Mouse (Mus musculus) cerebellum, adult 9-11 months (tissue): ENCODE measurements around the gene Lima1.
"Not testable (repeated sequence)": the region's sequence is repeated elsewhere in the genome, so short reads cannot be mapped to it uniquely, and the experiment has no call there.

ENCODE experiments used
- DNase-seq: peaks from one replicate; pipeline ENCODE4 v3.0.0; 2022

Gene Lima1

GRCm38 (mm10) chr15:99833648-99834454 is 41.4 kb downstream of the Lima1 start:
- DNase-seq = no peak

DNA sequence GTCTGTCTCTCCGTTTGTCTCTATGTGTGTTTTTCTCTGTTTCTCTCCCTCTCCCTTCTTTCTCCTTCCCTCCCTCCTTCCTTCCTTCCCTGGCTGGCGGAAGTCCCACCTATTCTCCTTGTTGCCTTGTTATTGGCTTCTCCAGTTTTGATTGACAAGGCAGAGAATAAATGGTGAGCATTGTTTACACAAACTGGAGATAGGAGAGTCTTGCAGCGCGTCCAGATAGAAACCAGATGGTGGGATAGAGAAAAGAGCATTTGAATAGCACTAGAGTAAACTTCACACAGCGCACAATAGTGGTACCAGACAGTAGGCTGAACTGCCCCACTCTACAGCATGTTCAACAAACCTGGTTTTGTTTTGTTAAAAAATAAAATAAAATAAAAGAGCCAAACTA is 43.7 kb downstream of the Lima1 start:
- DNase-seq = no peak

- DNase-seq = no peak
These were observed 47.2 kb downstream of the Lima1 start for GRCm38 (mm10) chr15:99828061-99828460.

- no peak for DNase-seq
These were observed 48.9 kb downstream of the Lima1 start for GRCm38 (mm10) chr15:99826210-99826888.

DNA sequence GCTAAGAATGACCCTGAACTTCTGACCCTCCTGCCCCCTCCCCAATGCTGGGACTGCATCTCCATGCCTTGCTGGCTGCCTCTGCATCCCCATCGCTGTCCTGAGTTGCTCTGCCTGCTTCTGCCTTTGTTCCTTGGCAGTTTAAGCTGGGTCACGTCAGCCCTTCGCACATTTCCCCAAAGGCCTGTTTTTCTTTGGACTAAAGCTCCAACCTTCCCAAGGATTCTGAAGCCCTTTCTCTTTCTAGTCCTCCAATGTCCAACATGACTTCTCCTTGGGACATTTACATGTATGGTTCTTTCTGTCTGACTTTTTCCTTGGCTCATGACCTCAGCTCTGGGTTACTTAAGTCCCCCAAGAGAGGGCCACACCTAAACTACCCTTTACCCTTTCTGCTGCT is 50.0 kb downstream of the Lima1 start:
- no peak for DNase-seq

GRCm38 (mm10) chr15:99823322-99823898 is 51.8 kb downstream of the Lima1 start:
- no peak for DNase-seq

DNA sequence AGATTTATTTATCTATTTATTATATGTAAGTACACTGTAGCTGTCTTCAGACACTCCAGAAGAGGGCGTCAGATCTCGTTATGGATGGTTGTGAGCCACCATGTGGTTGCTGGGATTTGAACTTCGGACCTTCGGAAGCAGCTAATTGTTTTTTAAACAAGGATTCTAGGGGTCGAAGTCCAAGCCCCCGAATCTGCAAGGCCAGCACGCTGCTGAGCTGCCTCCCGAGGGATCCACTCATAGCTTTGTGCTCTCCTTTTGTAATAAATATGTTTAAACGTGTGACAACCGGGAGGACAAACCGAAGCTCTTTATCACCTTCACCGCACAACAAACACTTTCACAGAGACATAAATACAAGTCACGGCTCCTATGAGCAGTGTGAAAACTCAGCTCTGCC is 52.8 kb downstream of the Lima1 start:
- not testable (repeated sequence) for DNase-seq

- no peak for DNase-seq
These were observed 55.5 kb downstream of the Lima1 start for GRCm38 (mm10) chr15:99819621-99820279.

GRCm38 (mm10) chr15:99819109-99819440 is 56.2 kb downstream of the Lima1 start:
- no peak for DNase-seq

- DNase-seq = no peak
These were observed 56.7 kb downstream of the Lima1 start for GRCm38 (mm10) chr15:99818321-99819108.

DNA sequence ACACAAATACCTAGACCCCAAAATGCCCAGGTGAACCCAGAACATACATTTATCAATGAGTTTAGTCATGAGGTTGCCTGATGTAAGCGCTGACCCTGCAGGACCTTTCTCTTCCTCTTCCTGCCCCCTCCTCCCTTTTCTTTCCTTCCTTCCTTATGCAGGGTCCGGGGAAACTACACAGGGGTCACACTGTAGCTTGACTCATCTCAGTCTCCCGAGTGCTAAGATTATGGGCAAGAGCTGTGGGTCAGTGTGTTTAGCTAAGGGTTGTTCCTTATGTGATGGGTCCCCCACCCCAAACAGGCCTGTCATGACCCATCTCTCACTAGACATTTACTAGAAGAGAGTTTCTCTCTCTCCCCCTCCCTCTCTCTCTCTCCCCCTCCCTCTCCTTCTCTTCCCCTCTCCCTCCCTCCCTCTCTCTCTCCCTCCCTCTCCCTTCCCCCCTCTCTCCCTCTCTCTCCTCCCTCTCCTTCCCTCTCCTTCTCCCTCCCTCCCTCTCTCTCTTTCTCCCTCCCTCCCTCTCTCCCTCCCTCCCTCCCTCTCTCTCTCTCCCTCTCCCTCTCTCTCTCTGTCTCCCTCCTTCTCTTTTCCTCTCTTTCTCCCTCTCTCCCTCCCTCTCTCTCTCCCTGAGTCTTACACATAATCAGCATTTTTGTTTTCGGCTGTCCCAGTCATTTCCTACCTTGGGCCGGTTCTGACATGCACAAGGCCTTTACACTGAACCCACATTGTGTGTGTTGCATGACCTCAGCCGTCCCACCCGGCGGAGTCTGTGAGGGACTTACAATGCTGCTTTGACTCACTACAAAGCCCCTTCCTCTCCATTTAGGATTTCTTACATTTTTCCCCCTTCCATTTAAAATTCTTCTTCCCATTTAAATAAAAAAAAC is 57.7 kb downstream of the Lima1 start:
- no peak for DNase-seq

- DNase-seq = no peak
These were observed 59.3 kb downstream of the Lima1 start for GRCm38 (mm10) chr15:99815999-99816398.

GRCm38 (mm10) chr15:99814554-99815260 is 60.5 kb downstream of the Lima1 start:
- no peak for DNase-seq

- no peak for DNase-seq
These were observed 61.6 kb downstream of the Lima1 start for GRCm38 (mm10) chr15:99813639-99814038.

GRCm38 (mm10) chr15:99812097-99812496 is 63.2 kb downstream of the Lima1 start:
- DNase-seq = no peak

- DNase-seq = no peak
These were observed 67.2 kb downstream of the Lima1 start for GRCm38 (mm10) chr15:99807776-99808735.

GRCm38 (mm10) chr15:99806171-99806570 is 69.1 kb downstream of the Lima1 start:
- DNase-seq = no peak

DNA sequence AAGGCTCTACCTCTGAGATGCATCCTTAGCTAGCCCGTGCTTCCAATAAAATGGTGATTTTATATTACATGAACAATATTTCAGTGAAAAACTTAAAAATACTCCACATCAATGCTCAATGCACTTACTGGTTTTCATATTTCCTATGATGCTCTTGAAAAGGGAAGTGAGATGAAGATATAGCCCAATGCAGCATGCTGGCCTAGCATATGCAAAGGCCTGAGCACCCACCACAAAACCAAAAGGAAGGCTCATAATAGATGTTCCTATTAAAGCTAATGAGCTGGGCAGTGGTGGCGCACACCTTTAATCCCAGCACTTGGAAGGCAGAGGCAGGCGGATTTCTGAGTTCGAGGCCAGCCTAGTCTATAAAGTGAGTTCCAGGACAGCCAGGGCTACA is 69.6 kb downstream of the Lima1 start:
- DNase-seq = no peak

- no peak for DNase-seq
These were observed 72.0 kb downstream of the Lima1 start for GRCm38 (mm10) chr15:99803186-99803644.
